Mouse (Mus musculus) left cerebral cortex, postnatal 36 days (tissue): ENCODE data around the gene S1pr4. TPM values are rescaled to one million over a fixed set of nuclear protein-coding genes. Genes with fewer than 3 reads are reported as not detected.

ENCODE experiments used
- DNase-seq, 2 experiments: peaks; one replicate each; pipeline ENCODE4 v3.0.0; 2021 to 2022; ENCODE audit warnings: low spot score in 2 of 2, mixed read lengths in 1 of 2
- intact Hi-C: fragments of 180-260 bp; cut with DNase I; formaldehyde crosslinking; loops from one replicate; pipeline ENCODE4 v1.15.1; 2025
- total RNA-seq, 2 experiments: library from RNA; stranded (reverse); gene quantifications; 2 replicates each; pipeline ENCODE4 v1.2.3; 2021

The S1pr4 gene
- total RNA-seq, 2 experiments from 2014 or later: 0.43 to 0.52 TPM

- DNase-seq: no peak
- intact Hi-C loops: no loop called here
These were observed 23.2 kb upstream of the S1pr4 start for GRCm38 (mm10) chr10:81523142-81523541.

DNA sequence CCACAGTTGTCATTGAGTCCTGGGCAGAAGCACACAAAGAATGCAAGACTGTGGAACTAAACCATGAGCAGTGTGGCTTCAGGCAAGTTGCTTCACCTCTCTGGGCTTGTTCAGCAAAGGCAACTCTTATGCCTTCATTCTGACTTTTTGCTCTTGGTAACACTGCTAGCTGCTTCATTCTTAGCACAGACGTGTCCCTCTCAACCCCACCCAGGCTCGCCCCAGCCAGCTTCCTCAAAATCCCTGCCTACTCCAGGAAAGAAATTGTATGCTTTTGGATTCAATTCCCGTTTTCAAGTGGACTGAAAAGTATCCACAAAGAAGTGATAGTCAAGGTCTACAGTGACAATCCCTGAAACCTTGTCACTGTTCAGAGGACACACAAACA lies 20.0 kb upstream of the S1pr4 start:
- intact Hi-C loops: loop anchor here (5.0 kb wide), 1 partner anchor 32 kb away; no protein-coding TSS in a partner anchor
- DNase-seq: no peak

GRCm38 (mm10) chr10:81519227-81519977 lies 19.5 kb upstream of the S1pr4 start:
- DNase-seq: no peak
- intact Hi-C loops: loop anchor here (5.0 kb wide), 1 partner anchor 33 kb away; no protein-coding TSS in a partner anchor

- intact Hi-C loops: loop anchor here (5.0 kb wide), 1 partner anchor 34 kb away; no protein-coding TSS in a partner anchor
These were observed 18.6 kb upstream of the S1pr4 start for GRCm38 (mm10) chr10:81518546-81518945.

DNA sequence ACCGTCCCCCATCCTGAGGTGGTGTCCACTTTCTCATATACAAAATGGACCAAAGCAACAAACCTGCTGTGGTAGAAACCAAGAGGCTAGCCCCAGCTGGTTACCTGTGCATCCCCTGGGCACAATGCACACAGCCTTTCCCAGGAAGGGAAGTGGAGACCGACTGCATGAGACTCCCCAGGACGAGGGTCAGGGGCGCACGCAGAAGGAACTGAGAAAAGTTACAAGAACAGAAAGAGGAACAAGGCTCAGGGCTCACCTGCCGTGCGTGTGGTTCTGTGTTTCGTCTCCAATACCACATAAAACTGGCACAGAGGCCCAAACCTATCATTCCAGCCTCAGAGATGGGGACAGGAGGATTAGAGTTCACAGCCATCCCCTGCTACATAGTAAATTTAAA lies 17.3 kb upstream of the S1pr4 start:
- intact Hi-C loops: loop anchor here (5.0 kb wide), 1 partner anchor 35 kb away; no protein-coding TSS in a partner anchor
- DNase-seq: no peak

More at GRCm38 (mm10) chr10:81518546-81518945, 18.6 kb upstream of the S1pr4 start:
- peak in 1 of 2 experiments; percentile 46 for DNase-seq

DNA sequence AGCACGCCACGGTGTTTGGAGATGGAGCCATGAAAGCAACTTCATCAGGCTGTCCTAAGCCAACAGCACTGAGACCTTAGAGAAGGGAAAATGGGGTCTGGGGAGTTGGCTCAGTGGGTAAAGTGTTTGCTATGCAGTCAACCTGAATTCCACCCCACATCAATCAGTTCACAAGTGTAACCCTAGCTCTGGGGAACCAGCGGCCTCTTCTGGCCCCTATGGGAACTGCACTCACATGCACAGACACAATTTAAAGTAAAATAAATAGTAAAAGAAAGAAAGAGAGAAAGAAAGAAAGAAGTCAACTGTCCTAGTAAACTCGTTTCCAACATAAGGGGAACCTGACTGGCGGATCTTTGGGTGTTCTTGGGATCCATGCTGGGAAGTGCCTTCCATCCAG lies 13.9 kb upstream of the S1pr4 start:
- intact Hi-C loops: no loop called here
- no peak for DNase-seq

- intact Hi-C loops: no loop called here
- DNase-seq: no peak
These were observed 10.4 kb upstream of the S1pr4 start for GRCm38 (mm10) chr10:81510246-81510810.

GRCm38 (mm10) chr10:81507691-81508489 lies 8.0 kb upstream of the S1pr4 start:
- intact Hi-C loops: no loop called here

GRCm38 (mm10) chr10:81507095-81507494 lies 7.2 kb upstream of the S1pr4 start:
- no peak for DNase-seq
- intact Hi-C loops: no loop called here

More at GRCm38 (mm10) chr10:81507691-81508489, 8.0 kb upstream of the S1pr4 start:
- no peak for DNase-seq

DNA sequence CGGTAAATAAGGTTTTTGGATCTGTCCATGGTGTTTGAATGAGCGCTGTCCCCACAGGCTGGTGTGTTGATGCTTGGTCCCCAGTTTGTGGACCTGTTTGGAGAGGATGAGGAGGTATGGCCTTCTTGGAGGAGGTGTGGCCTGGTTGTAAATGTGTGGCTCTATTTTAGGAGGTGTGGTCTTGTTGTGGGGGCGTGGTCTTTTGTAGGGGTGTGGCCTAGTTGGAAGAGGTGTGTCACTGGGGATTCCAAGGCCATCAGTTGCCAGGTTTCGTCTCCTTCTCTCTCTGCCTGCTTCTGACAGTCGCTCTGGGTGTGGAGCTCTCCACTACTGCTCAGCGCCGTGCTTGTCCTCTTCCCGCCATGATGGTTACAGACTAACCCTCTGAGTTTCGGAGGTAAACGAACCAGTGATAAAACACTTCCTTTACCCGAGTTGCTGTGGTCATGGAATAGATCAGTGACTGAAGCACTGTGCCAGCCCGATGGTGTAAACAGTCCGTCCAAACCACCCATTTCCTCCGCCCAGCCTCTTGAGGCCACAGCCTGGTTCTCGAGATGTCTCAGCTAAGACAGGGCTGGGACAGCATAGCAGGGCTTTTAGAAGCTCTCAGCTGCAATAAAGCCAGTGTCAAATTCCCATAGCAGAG lies 5.2 kb upstream of the S1pr4 start:
- no peak for DNase-seq
- intact Hi-C loops: no loop called here

DNA sequence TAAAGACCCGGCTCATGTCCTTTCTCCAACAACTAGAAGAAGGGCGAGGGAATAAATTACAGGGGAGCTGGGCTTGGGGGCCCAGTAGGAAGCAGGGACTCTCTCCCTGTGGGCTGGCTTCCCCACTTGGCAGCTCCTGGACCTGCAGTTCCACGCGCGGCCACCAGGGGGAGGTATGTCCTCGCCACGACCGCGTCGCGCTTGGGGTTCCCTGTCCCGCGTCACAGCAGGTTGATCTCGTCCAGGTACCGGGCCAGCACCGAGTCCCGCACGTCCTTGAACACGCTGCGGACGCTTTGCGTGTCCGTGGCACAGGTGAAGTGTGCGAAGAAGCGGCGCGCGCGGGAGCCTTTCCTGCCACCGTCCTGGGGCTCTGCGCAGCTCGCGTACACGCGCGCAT lies 2.7 kb upstream of the S1pr4 start:
- DNase-seq: peak; percentile 84 to 88

GRCm38 (mm10) chr10:81501863-81502262 lies 1.9 kb upstream of the S1pr4 start:
- no peak for DNase-seq
- intact Hi-C loops: loop anchor here (5.0 kb wide), 1 partner anchor 100 kb away; the partner anchor contains the start of gene Tle6

More for the DNA sequence above, 2.7 kb upstream of the S1pr4 start:
- intact Hi-C loops: loop anchor here (5.0 kb wide), 1 partner anchor 100 kb away; the partner anchor contains the start of gene Tle6

- intact Hi-C loops: no loop called here
These were observed 556 bp downstream of the S1pr4 start for GRCm38 (mm10) chr10:81499250-81499901.

GRCm38 (mm10) chr10:81498316-81499249 lies 1.3 kb downstream of the S1pr4 start:
- intact Hi-C loops: no loop called here
- DNase-seq: no peak

More at GRCm38 (mm10) chr10:81499250-81499901, 556 bp downstream of the S1pr4 start:
- DNase-seq: no peak

DNA sequence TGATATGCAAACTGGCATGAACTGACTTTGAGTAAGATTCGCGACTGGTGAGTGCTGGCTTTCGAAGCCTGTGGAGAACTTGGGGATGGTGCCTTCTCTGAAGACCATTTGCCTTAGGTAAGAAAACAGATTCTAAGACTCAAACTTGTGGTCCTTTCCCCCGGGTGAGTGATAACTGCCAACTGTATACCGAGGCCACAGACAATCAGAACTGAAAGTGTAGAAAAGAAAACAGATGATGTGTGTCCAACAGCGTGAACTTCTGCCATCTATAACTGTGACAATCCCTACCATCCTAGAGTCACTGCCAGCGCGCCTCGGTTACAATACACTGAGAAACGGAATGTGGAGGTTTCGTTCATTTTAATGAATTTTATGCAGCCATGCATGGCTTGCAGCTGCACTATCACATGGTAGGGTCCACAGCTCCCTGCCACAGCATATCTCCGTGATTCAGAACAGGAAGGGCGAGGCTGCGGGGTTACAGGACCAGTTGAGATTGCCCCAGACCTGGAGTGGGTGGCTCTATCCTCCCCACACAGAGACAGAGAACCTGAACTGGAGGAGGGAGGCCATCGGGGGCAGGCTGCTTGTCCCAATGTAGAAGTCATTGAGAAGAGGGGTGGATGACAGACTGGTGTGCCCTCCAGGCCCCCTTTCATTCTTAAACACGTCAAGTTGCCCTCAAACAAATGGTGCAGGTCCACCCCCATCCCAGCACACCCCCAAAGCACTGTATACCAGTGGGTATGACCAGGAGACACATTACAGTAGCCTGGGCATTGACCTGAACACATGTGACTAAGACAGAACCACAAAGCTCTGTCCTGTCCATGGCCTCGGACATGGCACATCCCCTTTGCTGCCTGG lies 2.3 kb downstream of the S1pr4 start:
- intact Hi-C loops: no loop called here
- DNase-seq: no peak

DNA sequence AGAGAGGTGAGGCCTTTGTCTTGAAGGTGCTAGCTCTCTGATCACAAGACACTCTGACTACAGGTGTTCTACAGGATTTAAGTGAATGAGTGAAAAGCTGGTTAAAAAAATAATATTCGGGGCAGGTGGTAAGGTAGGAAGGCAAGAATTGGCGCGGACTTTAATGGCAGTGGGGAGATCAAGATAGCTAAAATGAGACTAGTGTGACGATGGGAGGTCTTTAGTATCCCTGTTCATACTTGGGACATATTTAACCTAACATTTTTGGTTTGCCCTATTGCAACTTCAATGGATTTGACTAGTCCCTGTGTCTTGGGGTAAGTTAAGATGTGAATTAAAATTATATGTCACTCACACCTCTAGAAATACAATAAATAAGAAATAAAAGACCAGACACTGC lies 3.0 kb downstream of the S1pr4 start:
- DNase-seq: no peak
- intact Hi-C loops: loop anchor here (1.0 kb wide), 1 partner anchor 48 kb away; the partner anchor contains the start of gene Gna11
